Mouse (Mus musculus) heart, postnatal 36 days (tissue): ENCODE data around the gene Vps11. TPM values are rescaled to one million over a fixed set of nuclear protein-coding genes. Genes with fewer than 3 reads are reported as not detected.
"Not testable (repeated sequence)": the region's sequence is repeated elsewhere in the genome, so short reads cannot be mapped to it uniquely, and the experiment has no call there.

Experiments used
- DNase-seq, 2 experiments: peaks; one replicate each; pipeline ENCODE4 v3.0.0; 2021 to 2022
- intact Hi-C: fragments of 180-260 bp; cut with DNase I; formaldehyde crosslinking; loops from one replicate; pipeline ENCODE4 v1.15.1; 2025
- total RNA-seq, 2 experiments: library from RNA; stranded (reverse); gene quantifications; 2 replicates each; pipeline ENCODE4 v1.2.3; 2021

Vps11 gene
- total RNA-seq, 2 experiments from 2014 or later: 16.8 to 18.8 TPM

- intact Hi-C loops: loop anchor here (5.0 kb wide), 1 partner anchor 45 kb away; no protein-coding TSS in a partner anchor
- DNase-seq: no peak
Observed at GRCm38 (mm10) chr9:44337436-44338169, 23.9 kb downstream of the Vps11 start.

- no peak for DNase-seq
- intact Hi-C loops: loop anchor here (5.0 kb wide), 1 partner anchor 45 kb away; no protein-coding TSS in a partner anchor
Observed at GRCm38 (mm10) chr9:44336964-44337363, 24.5 kb downstream of the Vps11 start.

DNA sequence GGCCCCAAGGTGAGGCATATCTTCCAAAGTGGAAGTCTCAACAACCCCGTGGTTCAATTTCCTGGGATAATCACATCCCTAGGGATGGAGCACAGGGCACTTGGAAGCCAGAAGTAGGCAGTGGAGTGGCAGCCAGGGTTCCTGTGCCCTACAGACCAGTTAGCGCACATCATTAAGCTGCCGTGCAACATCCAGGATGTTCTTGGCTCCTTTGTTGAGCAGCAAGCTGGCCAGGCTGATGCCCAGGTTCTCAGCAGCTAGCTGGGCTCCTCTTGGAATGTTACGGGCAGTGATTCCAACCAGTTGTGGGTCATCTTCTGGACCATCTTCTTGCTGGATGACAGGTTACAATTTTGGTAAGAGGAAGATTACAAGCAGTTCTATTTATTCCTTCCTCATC lies 25.0 kb downstream of the Vps11 start:
- intact Hi-C loops: loop anchor here (5.0 kb wide), 1 partner anchor 44 kb away; no protein-coding TSS in a partner anchor
- not testable (repeated sequence) for DNase-seq

GRCm38 (mm10) chr9:44336093-44336406 lies 25.4 kb downstream of the Vps11 start:
- intact Hi-C loops: loop anchor here (5.0 kb wide), 1 partner anchor 44 kb away; no protein-coding TSS in a partner anchor
- DNase-seq: no peak

- DNase-seq: peak; percentile 41 to 54
- intact Hi-C loops: loop anchor here (5.0 kb wide), 1 partner anchor 43 kb away; no protein-coding TSS in a partner anchor
Observed at GRCm38 (mm10) chr9:44335331-44336092, 26.0 kb downstream of the Vps11 start.

- intact Hi-C loops: loop anchor here (5.0 kb wide), 1 partner anchor 42 kb away; no protein-coding TSS in a partner anchor
- peak; percentile 97 for DNase-seq
Observed at GRCm38 (mm10) chr9:44334396-44335330, 26.8 kb downstream of the Vps11 start, which contains the start of gene H2afx. H2afx (plus strand) TSS chr9:44334694.

GRCm38 (mm10) chr9:44332918-44333638 lies 28.4 kb downstream of the Vps11 start:
- DNase-seq: no peak
- intact Hi-C loops: no loop called here

GRCm38 (mm10) chr9:44330736-44331135 lies 30.7 kb downstream of the Vps11 start:
- intact Hi-C loops: no loop called here
- DNase-seq: no peak

GRCm38 (mm10) chr9:44327926-44328325 lies 33.5 kb downstream of the Vps11 start:
- no peak for DNase-seq
- intact Hi-C loops: no loop called here

DNA sequence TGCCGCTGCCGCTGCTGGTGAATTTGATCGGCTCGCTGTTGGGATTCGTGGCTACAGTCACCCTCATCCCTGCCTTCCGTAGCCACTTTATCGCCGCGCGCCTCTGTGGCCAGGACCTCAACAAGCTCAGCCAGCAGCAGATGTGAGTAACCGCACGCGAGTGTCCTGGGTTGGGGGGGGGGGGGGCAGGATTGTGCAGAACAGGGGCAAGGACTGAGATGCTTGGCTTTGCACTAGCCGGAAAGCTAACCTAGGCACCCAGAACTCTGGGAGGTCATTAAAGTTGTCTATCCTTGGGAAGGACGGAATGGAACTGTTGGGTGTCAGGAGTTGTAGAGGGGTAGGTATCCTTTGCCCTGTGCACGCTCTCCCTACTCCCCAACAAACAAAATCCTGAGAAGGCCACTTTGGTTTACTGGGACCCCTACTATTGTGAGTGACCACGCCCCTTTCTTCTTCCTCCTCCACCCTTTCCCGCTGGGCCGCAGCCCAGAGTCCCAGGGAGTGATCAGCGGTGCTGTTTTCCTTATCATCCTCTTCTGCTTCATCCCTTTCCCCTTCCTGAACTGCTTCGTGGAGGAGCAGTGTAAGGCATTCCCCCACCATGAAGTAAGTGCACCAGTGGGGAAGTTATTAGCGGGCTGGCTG lies 34.3 kb downstream of the Vps11 start:
- intact Hi-C loops: no loop called here
- peak; percentile 52 to 65 for DNase-seq

GRCm38 (mm10) chr9:44326371-44327063 lies 35.0 kb downstream of the Vps11 start:
- peak; percentile 76 to 82 for DNase-seq
- intact Hi-C loops: no loop called here

DNA sequence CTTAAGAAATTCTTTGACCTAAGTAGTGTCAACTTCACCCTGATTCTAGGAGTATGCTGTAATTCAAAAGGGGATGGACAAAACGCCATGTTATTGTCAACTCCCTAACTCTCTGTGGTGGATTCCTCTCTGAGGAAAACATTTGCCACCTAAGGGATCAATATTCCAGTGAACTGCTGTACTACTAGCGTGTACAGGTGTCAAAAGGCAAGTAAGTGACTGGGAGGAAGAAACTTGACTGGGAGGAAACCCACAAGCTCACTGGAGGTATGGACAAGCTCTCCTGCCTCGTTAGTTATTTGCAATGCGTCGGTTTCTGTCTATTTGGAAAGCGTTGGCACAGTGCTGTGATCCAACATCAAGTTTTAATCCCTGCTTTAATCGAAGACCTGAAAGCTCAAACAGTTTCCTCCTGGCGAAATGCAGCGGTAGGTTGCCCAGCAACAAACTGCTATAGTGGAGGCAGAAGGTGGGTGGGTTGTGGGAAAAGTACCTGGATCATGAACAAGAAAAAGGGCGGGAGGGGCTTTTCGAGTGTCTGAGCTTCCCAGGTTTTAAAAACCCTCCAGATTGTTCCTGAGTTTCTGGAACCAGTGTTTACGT lies 35.6 kb downstream of the Vps11 start, which contains the start of gene Dpagt1:
Gene Dpagt1 (plus strand): TSS at position 252 of the 603 bp plus-strand sequence.
- no peak for DNase-seq
- intact Hi-C loops: no loop called here

GRCm38 (mm10) chr9:44325032-44325767 lies 36.3 kb downstream of the Vps11 start:
- DNase-seq, intact Hi-C loops: not testable (repeated sequence)

GRCm38 (mm10) chr9:44324147-44324546 lies 37.3 kb downstream of the Vps11 start:
- intact Hi-C loops: no loop called here
- DNase-seq: no peak

DNA sequence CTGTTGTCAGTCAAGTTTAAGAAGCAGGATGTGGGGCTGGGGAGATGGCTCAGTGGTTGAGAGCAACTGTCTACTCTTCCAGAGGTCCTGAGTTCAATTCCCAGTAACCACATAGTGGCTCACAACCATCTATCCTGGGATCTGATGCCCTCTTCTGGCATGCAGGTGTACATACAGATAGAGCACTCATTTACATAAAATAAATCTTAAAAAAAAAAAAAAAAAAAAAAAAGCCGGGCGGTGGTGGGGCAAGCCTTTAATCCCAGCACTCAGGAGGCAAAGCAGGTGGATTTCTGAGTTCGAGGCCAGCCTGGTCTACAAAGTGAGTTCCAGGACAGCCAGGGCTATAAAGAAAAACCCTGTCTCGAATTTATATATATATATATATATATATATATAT lies 37.8 kb downstream of the Vps11 start:
- intact Hi-C loops, DNase-seq: not testable (repeated sequence)

GRCm38 (mm10) chr9:44320799-44321133 lies 40.7 kb downstream of the Vps11 start:
- no peak for DNase-seq
- intact Hi-C loops: loop anchor here (2.0 kb wide), 1 partner anchor 14 kb away; no protein-coding TSS in a partner anchor
